Mouse (Mus musculus) ES-E14 (cell line): ENCODE results near the gene Aplp2.

ENCODE experiments used
- CHD2 ChIP-seq: IDR thresholded peaks from 2 replicates; pipeline ENCODE4 v1.6.1; 2014; ENCODE audit warnings: mild to moderate bottlenecking, low read depth, low read length, inconsistent platforms
- HCFC1 ChIP-seq: IDR thresholded peaks from 2 replicates; pipeline ENCODE4 v1.6.1; 2012; ENCODE audit warnings: low read length, inconsistent platforms, borderline replicate concordance; ENCODE audit not compliant: insufficient read depth
- ZNF384 ChIP-seq: IDR thresholded peaks from 2 replicates; pipeline ENCODE4 v1.6.1; 2012; ENCODE audit warnings: low read depth, low read length, inconsistent platforms

GRCm38 (mm10) chr9:31260219-31260618 is 48.6 kb upstream of the Aplp2 start:
- TF ChIP-seq ZNF384 (no peak), CHD2 (no peak), HCFC1 (no peak)
